Comparison of ENCODE assay signal across 17 mouse cellular contexts in genomic region chr13:45918006-45918380, GRCm38 (mm10). TPM values are rescaled to one million over a fixed set of nuclear protein-coding genes. Genes with fewer than 3 reads are reported as not detected.
A peak's percentile ranks its signal among the peaks of the same experiment; 100 is the strongest.
DNase-seq lines count a peak whose midpoint lies in the region; ATAC-seq and TF ChIP-seq lines count a peak whose summit lies in the region.
"Had no signal": no experiment of that assay in that cellular context is flagged by ENCODE, and none has a peak within 500 bp of the region (broad histone marks: within the 10 kb centered on the region; RNA-seq: fewer than 3 reads in every experiment).

No protein-coding gene starts in this region.

- 57% methylated on average over 12 of the region's 12 CpGs for whole genome bisulfite sequencing in heart, adult 2 months
- 61% methylated on average over 12 of the region's 12 CpGs for WGBS in intestine, postnatal 0 days
- WGBS in intestine, embryonic 16.5 days = 49% methylated on average over 12 of the region's 12 CpGs
- 19% methylated on average over 12 of the region's 12 CpGs for WGBS in lung, postnatal 0 days

- no peak for TF ChIP-seq POLR2A in heart, adult 2 months (IDR thresholded peaks at IDR 0.05; ENCODE audit: insufficient read depth, low read depth, low read length)

- H3K79me2 ChIP-seq in heart, adult 2 months (replicated peaks; ENCODE audit: control insufficient read depth, insufficient read depth, low read length) = peaks cover 4% of the 10 kb centered on the region

- H3K9me3 ChIP-seq in intestine, postnatal 0 days (ENCODE audit: control insufficient read depth) = no peaks in the 10 kb centered on the region
- H3K9me3 ChIP-seq in intestine, embryonic 16.5 days (ENCODE audit: control insufficient read depth, low read length) = no peaks in the 10 kb centered on the region
- H3K9me3 ChIP-seq in lung, postnatal 0 days (ENCODE audit: low read length) = no peaks in the 10 kb centered on the region
- H3K9me3 ChIP-seq: forebrain, embryonic 13.5 days; heart, embryonic 13.5 days; neural tube, embryonic 13.5 days had no signal

- H3K4me1 ChIP-seq in heart, adult 2 months (ENCODE audit: control insufficient read depth, insufficient read depth, low read length) = peaks cover 7% of the 10 kb centered on the region
- H3K4me1 ChIP-seq in intestine, postnatal 0 days (replicated peaks; ENCODE audit: control insufficient read depth, insufficient read depth, low read length) = no peaks in the 10 kb centered on the region
- H3K4me1 ChIP-seq in intestine, embryonic 16.5 days (ENCODE audit: control insufficient read depth, insufficient read depth, low read length) = peaks cover 1% of the 10 kb centered on the region; the same call in 1 of the 2 replicates
- H3K4me1 ChIP-seq in lung, postnatal 0 days (ENCODE audit: insufficient read depth, low read depth, low read length) = peaks cover 5% of the 10 kb centered on the region; the same call in 1 of the 2 replicates

- 0 out of 2 replicates have a peak overlapping the region, but pooled peaks have one; percentile 3 for H3K4me2 ChIP-seq in intestine, postnatal 0 days (replicated peaks; ENCODE audit: low read depth)
- no peak overlapping the region for H3K4me2 ChIP-seq in intestine, embryonic 16.5 days (ENCODE audit: low read depth, low read length)
- 0 out of 2 replicates have a peak overlapping the region, but pooled peaks have one; percentile 19 for H3K4me2 ChIP-seq in lung, postnatal 0 days (replicated peaks; ENCODE audit: low read depth, low read length)
- H3K4me2 ChIP-seq: forebrain, embryonic 13.5 days; heart, embryonic 13.5 days; neural tube, embryonic 13.5 days had no signal

- intact Hi-C loops in heart, adult 2 months (cut with DNase I) = no loop called here
- intact Hi-C loops in heart, postnatal 36 days (cut with DNase I) = no loop called here

- no peak for TF ChIP-seq CTCF in heart, adult 2 months (IDR thresholded peaks at IDR 0.05)
- no peak for TF ChIP-seq CTCF in intestine, postnatal 0 days (IDR thresholded peaks at IDR 0.05; ENCODE audit: low read depth)
- no peak for TF ChIP-seq CTCF in lung, postnatal 0 days (IDR thresholded peaks at IDR 0.05)

- no peak for TF ChIP-seq EP300 in heart, adult 2 months (IDR thresholded peaks at IDR 0.05; ENCODE audit: insufficient read depth, low read depth, low read length)
- no peak for TF ChIP-seq EP300 in lung, postnatal 0 days (IDR thresholded peaks at IDR 0.05)

- peak overlapping the region; percentile 33; the same call in 1 of the 2 replicates for H3K27ac ChIP-seq in heart, adult 2 months
- H3K27ac ChIP-seq in intestine, postnatal 0 days (ENCODE audit: low read depth, low read length) = no peak overlapping the region
- no peak overlapping the region for H3K27ac ChIP-seq in intestine, embryonic 16.5 days (ENCODE audit: low read length)
- peak overlapping the region; percentile 14; the same call in 1 of the 2 replicates for H3K27ac ChIP-seq in lung, postnatal 0 days (ENCODE audit: low read length)
- H3K27ac ChIP-seq: forebrain, embryonic 13.5 days; heart, embryonic 13.5 days; left cerebral cortex, adult 2 months; neural tube, embryonic 13.5 days had no signal

- ATAC-seq in intestine, postnatal 0 days = no peak
- ATAC-seq in intestine, embryonic 16.5 days = no peak
- ATAC-seq in lung, postnatal 0 days = no peak
- ATAC-seq: forebrain, embryonic 13.5 days had no signal

- no peak overlapping the region for H3K4me3 ChIP-seq in heart, adult 2 months
- H3K4me3 ChIP-seq in intestine, postnatal 0 days (ENCODE audit: low read depth, low read length) = no peak overlapping the region
- no peak overlapping the region for H3K4me3 ChIP-seq in intestine, embryonic 16.5 days (ENCODE audit: low read length)
- no peak overlapping the region for H3K4me3 ChIP-seq in lung, postnatal 0 days (ENCODE audit: low read depth, low read length)
- H3K4me3 ChIP-seq: forebrain, embryonic 13.5 days; heart, embryonic 13.5 days; left cerebral cortex, adult 2 months; neural tube, embryonic 13.5 days had no signal

- H3K9ac ChIP-seq in heart, adult 2 months (ENCODE audit: low read depth, low read length) = no peak overlapping the region
- H3K9ac ChIP-seq in intestine, postnatal 0 days (ENCODE audit: low read depth, low read length) = no peak overlapping the region
- no peak overlapping the region for H3K9ac ChIP-seq in intestine, embryonic 16.5 days (ENCODE audit: low read depth, low read length)
- no peak overlapping the region for H3K9ac ChIP-seq in lung, postnatal 0 days (replicated peaks; ENCODE audit: low read depth)
- H3K9ac ChIP-seq: forebrain, embryonic 13.5 days; heart, embryonic 13.5 days; neural tube, embryonic 13.5 days had no signal

- H3K36me3 ChIP-seq in heart, adult 2 months (ENCODE audit: control insufficient read depth, insufficient read depth, low read length) = peaks cover 3% of the 10 kb centered on the region; the same call in 1 of the 2 replicates
- no peaks in the 10 kb centered on the region for H3K36me3 ChIP-seq in intestine, postnatal 0 days (ENCODE audit: control insufficient read depth, insufficient read depth)
- H3K36me3 ChIP-seq in intestine, embryonic 16.5 days (ENCODE audit: control insufficient read depth, insufficient read depth, low read length) = no peaks in the 10 kb centered on the region
- H3K36me3 ChIP-seq in lung, postnatal 0 days (ENCODE audit: insufficient read depth, low read length) = no peaks in the 10 kb centered on the region
- H3K36me3 ChIP-seq: heart, embryonic 13.5 days; neural tube, embryonic 13.5 days had no signal

- DNase-seq in heart, adult 2 months = peak in 1 of 2 experiments; percentile 16
- DNase-seq in heart, postnatal 36 days = no peak
- no peak for DNase-seq in lung, postnatal 0 days (ENCODE audit: low spot score)
- DNase-seq in lung, adult 18-20 months = no peak
- no peak for DNase-seq in cerebellum, adult 9-10 months
- DNase-seq: adrenal gland, postnatal 36 days; kidney, adult 2 months; left cerebral cortex, postnatal 4 days; liver; lung, postnatal 4 days; thymus, postnatal 14 days had no signal

- H3K27me3 ChIP-seq in heart, adult 2 months (ENCODE audit: control insufficient read depth, insufficient read depth, low read length) = no peaks in the 10 kb centered on the region
- H3K27me3 ChIP-seq in intestine, postnatal 0 days (replicated peaks; ENCODE audit: control insufficient read depth, insufficient read depth, low read length) = no peaks in the 10 kb centered on the region
- H3K27me3 ChIP-seq in intestine, embryonic 16.5 days (replicated peaks; ENCODE audit: control insufficient read depth, insufficient read depth, low read length) = no peaks in the 10 kb centered on the region
- no peaks in the 10 kb centered on the region for H3K27me3 ChIP-seq in lung, postnatal 0 days (replicated peaks; ENCODE audit: insufficient read depth, low read length)
- H3K27me3 ChIP-seq: forebrain, embryonic 13.5 days; heart, embryonic 13.5 days; neural tube, embryonic 13.5 days had no signal

RNA-seq across cellular contexts. Expression of gene Atxn1, which starts 46.8 kb away (rescaled TPM):
- 10 to 100 TPM; 27.3 to 30.1 TPM for total RNA-seq in heart, adult 2 months (2021)
- polyA plus RNA-seq in heart, adult 2 months (2012; rRNA removed) = 7.5 and 11.7 TPM in 2 replicates
- total RNA-seq in heart, postnatal 36 days (2021) = 10 to 100 TPM; 33.0 to 35.0 TPM
- 6.1 and 9.4 TPM in 2 replicates for polyA plus RNA-seq in intestine, postnatal 0 days (2015; fragmentation: Nextera tagmentation; extraction: Ambion mirVana)
- 5.0 and 5.3 TPM in 2 replicates for polyA plus RNA-seq in intestine, embryonic 16.5 days (2015; fragmentation: Nextera tagmentation; extraction: Ambion mirVana)
- polyA plus RNA-seq in lung, postnatal 0 days (2015; fragmentation: Nextera tagmentation; extraction: Ambion mirVana) = 11.9 and 14.7 TPM in 2 replicates

Comparison
In these comparisons a context has a peak if more than half of its experiments do, and no peak if none do; other contexts are left out.
1. H3K27ac ChIP-seq: peak in heart, adult 2 months (single experiment) and lung, postnatal 0 days (single experiment); none in intestine, postnatal 0 days (single experiment) and intestine, embryonic 16.5 days (single experiment).